Mouse (Mus musculus): ENCODE data around the gene Ankrd12.
A peak's percentile ranks its signal among the peaks of the same experiment; 100 is the strongest.
"Not testable (repeated sequence)": the region's sequence is repeated elsewhere in the genome, so short reads cannot be mapped to it uniquely, and the experiment has no call there.

- not testable (repeated sequence) for TF ChIP-seq POLR2A, EP300 (IDR thresholded peaks at IDR 0.05; ENCODE audit: insufficient read depth, low read depth, low read length)
- peak; percentile 47 for TF ChIP-seq CTCF (IDR thresholded peaks at IDR 0.05)
Measured at GRCm38 (mm10) chr17:66043679-66044078, 33.2 kb downstream of the Ankrd12 start.

All from heart, adult 2 months (tissue).